Mouse (Mus musculus) hindbrain, postnatal 0 days (tissue): Measurements from ENCODE around the gene Pum2. TPM values are rescaled to one million over a fixed set of nuclear protein-coding genes. Genes with fewer than 3 reads are reported as not detected.

Source experiments
- ATAC-seq: fragments of 200-750 bp; cut with Nextera tagmentation; 2 replicates; pipeline ENCODE4 v1.8.0; 2017; ENCODE audit warnings: mild to moderate bottlenecking, moderate TSS enrichment, moderate library complexity
- DNase-seq: peaks from one replicate; pipeline ENCODE4 v3.0.0-alpha.2; 2015; ENCODE audit warnings: low spot score
- H3K27ac ChIP-seq: fragments of 300-500 bp; sonication (generic); 2 replicates; pipeline ENCODE4 v1.5.1; 2014; ENCODE audit warnings: mild to moderate bottlenecking
- H3K27me3 ChIP-seq: fragments of 300-500 bp; sonication (generic); 2 replicates; pipeline ENCODE4 v1.6.1; 2014; ENCODE audit warnings: low read length, mixed read lengths; ENCODE audit not compliant: insufficient read depth
- H3K36me3 ChIP-seq: fragments of 300-500 bp; sonication (generic); 2 replicates; pipeline ENCODE4 v1.6.1; 2014; ENCODE audit warnings: low read length, mixed read lengths; ENCODE audit not compliant: insufficient read depth
- H3K4me1 ChIP-seq: fragments of 300-500 bp; sonication (generic); 2 replicates; pipeline ENCODE4 v1.6.1; 2014; ENCODE audit warnings: antibody characterized with exemption, low read length, mixed read lengths; ENCODE audit not compliant: insufficient read depth
- H3K4me2 ChIP-seq: fragments of 300-500 bp; sonication (generic); 2 replicates; pipeline ENCODE4 v1.6.1; 2014; ENCODE audit warnings: low read depth, mild to moderate bottlenecking, low read length, moderate library complexity, mixed read lengths
- H3K4me3 ChIP-seq: fragments of 300-500 bp; sonication (generic); 2 replicates; pipeline ENCODE4 v1.5.1; 2014; ENCODE audit warnings: low read length
- H3K9ac ChIP-seq: fragments of 300-500 bp; sonication (generic); replicated peaks from 2 replicates; pipeline ENCODE4 v1.6.1; 2014; ENCODE audit warnings: mild to moderate bottlenecking, low read length, moderate library complexity, mixed read lengths
- H3K9me3 ChIP-seq: fragments of 300-500 bp; sonication (generic); 2 replicates; pipeline ENCODE4 v1.6.1; 2016; ENCODE audit warnings: low read length, mixed read lengths
- CTCF ChIP-seq: IDR thresholded peaks from 2 replicates; pipeline ENCODE4 v1.5.1; 2016; ENCODE audit warnings: antibody characterized with exemption, control low read depth, low read depth
- WGBS: fragments of 180-500 bp; shearing (Covaris S2); extraction: QIAGEN DNeasy Blood & Tissue Kit; methylation state at CpG from one replicate; pipeline ENCODE4 v1.1.7; 2014; 5-methylcytosine and 5-hydroxymethylcytosine counted together
- polyA plus RNA-seq: library from polyadenylated mRNA; unstranded; fragments of >200 nt; fragmentation: Nextera tagmentation; extraction: Ambion mirVana; gene quantifications from 2 replicates; pipeline ENCODE4 v1.2.1, GENCODE M21; 2015
- total RNA-seq: library from RNA; depleted of rRNA; stranded (reverse); fragments of >200 nt; gene quantifications from 2 replicates; pipeline ENCODE4 v1.2.3, GENCODE M21; 2014

Pum2 gene
- total and polyA plus RNA-seq, 2 experiments from 2014 or later = 31.1 to 118 TPM

DNA sequence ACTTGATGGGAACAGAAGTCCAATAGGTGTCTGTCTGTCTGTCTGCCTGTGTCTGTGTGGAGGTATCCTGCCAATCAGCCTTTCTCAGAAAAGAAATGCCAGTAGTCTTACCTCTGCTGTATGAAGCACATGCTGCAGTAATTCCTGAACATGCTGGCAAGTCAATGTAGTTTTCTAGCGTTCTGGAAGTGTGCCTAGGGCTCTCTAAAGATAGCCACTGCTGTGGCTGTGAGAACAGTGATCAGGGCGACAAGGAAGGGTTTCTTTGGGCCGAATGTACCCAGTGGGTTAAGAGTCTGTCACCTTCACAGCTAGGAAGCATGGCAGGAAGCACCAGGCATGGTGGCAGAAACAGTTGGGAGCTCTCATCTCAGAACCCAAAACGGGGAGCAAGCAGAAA, 80.2 kb downstream of the Pum2 start:
- Histone ChIP-seq H3K9me3 (no peaks in the 10 kb centered on the region), H3K4me2 (no peak overlapping the region), H3K4me3 (no peak overlapping the region), H3K9ac (no peak overlapping the region), H3K36me3 (peaks cover 9% of the 10 kb centered on the region; the same call in 1 of the 2 replicates), H3K27ac (no peak overlapping the region), H3K4me1 (no peaks in the 10 kb centered on the region), H3K27me3 (no peaks in the 10 kb centered on the region)
- ATAC-seq = peak; percentile 27; the same call in 1 of the 2 replicates
- 86% methylated on average over 4 of the region's 4 CpGs for WGBS
- no peak for TF ChIP-seq CTCF
- no peak for DNase-seq

DNA sequence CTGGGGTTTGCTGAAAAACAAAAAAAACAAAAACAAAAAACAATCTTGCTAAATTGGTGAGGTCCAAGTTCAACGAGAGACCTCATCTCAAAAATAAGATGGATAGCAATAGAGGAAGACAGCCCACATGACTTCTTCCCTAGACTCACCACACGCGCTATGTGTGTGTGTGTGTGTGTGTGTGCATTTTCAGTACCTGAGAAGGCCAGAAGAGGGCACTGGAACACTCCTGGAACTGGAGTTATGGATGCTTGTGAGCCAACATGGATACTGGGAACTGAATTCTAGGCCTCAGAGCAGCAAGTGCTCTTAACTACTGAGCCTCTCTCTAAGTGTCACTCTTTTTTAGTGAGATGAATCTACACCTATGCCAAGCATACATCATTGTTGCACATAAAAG, 84.1 kb downstream of the Pum2 start:
- Histone ChIP-seq H3K4me1 (no peaks in the 10 kb centered on the region), H3K9ac (no peak overlapping the region), H3K4me3 (no peak overlapping the region), H3K36me3 (no peaks in the 10 kb centered on the region), H3K9me3 (no peaks in the 10 kb centered on the region), H3K27ac (no peak overlapping the region), H3K4me2 (no peak overlapping the region), H3K27me3 (no peaks in the 10 kb centered on the region)
- WGBS = 99% methylated on average over 3 of the region's 3 CpGs
- ATAC-seq = no peak
- peak; percentile 31 for TF ChIP-seq CTCF
- no peak for DNase-seq

DNA sequence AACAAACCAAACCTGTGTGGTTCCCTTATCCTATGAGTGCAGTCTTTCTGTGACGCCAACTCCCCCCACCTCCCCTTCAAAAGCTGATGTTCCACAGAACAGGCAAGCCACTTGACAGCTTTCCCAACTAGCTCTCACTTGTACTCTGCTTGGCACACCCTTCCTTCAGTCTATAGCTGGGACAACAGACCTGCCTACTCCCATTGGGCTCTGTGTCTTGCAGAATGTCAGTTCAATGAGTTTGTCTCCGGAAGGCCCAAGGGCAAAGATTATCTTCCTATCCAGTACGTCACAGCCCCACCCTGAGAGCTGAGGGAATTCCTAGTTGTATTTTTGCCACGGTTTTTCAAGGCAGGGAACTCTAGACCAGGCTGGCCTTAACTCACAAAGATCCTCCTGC, 85.2 kb downstream of the Pum2 start:
- Histone ChIP-seq H3K4me3 (no peak overlapping the region), H3K27me3 (no peaks in the 10 kb centered on the region), H3K36me3 (no peaks in the 10 kb centered on the region), H3K9ac (no peak overlapping the region), H3K4me1 (no peaks in the 10 kb centered on the region), H3K9me3 (no peaks in the 10 kb centered on the region), H3K27ac (no peak overlapping the region), H3K4me2 (no peak overlapping the region)
- ATAC-seq = no peak
- TF ChIP-seq CTCF = no peak
- 81% methylated on average over 4 of the region's 4 CpGs for whole genome bisulfite sequencing
- no peak for DNase-seq

DNA sequence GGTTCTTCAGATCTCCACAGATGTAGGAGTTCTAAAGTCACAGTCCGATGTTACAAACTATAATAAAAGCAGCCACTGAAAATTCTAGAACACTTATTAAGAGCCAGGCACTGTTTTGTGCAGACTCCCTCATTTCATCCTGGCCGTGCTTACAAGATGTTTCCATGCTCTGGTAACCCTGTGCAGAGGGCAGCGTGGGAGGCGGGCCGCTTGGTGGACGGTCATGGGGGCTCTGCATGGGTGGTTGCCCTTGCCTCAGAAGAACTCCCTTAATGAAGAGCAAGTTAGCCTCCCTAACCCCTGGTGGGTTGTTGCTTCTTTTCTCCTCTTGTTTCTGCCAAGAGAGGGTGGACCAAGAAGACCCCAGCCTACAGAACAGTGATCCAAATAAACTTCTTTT, 85.8 kb downstream of the Pum2 start:
- no peak for DNase-seq
- WGBS = 70% methylated on average over 6 of the region's 6 CpGs

DNA sequence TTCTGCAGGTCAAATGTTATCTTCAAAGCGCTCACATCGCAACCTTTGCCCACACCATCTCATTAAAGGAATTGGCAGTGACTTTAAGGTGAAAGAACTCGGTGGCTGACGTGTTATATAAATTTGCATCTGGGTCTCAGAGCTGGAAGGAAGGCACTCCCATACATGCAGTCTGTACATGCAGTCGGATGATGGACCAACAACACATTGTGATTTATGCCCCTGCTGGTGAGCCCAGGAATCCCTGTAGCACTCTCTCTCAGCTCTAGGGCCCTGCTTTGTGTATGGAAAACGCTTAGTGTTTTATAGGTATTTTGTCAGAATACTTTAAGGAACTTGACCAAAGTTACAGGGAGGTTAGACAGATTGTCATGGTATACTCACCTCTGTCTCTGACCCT, 86.6 kb downstream of the Pum2 start:
- WGBS = 87% methylated on average over 6 of the region's 6 CpGs
- H3K4me3 ChIP-seq = no peak overlapping the region

More for the DNA sequence above, 85.8 kb downstream of the Pum2 start:
- ATAC-seq = no peak
- H3K27ac ChIP-seq = no peak overlapping the region
- H3K9ac ChIP-seq = no peak overlapping the region
- no peaks in the 10 kb centered on the region for H3K9me3 ChIP-seq
- H3K27me3 ChIP-seq = no peaks in the 10 kb centered on the region
- no peaks in the 10 kb centered on the region for H3K4me1 ChIP-seq
- H3K4me2 ChIP-seq = no peak overlapping the region
- TF ChIP-seq CTCF = no peak
- H3K36me3 ChIP-seq = no peaks in the 10 kb centered on the region
- H3K4me3 ChIP-seq = no peak overlapping the region

DNA sequence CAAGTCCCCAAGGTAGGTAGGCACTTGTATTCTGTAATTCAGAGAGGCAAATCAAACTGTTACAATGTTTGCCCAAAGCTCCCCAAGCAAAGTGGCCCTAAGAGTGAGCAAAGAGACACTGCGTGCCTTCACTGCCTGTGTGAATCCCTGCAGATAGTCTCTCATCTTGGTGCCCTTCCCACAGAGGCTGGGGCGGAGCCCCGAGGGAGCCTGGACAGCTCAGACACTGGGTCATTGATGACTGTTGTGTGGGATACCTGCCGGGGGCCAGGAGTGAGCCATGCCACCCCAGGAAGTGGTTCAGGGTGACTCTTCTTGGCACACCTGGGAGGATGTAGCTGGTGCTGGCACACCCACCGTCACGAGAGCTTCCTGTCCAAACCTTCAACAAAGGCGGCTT, 87.1 kb downstream of the Pum2 start:
- Histone ChIP-seq H3K27ac (no peak overlapping the region), H3K4me1 (no peaks in the 10 kb centered on the region), H3K27me3 (no peaks in the 10 kb centered on the region), H3K9ac (no peak overlapping the region), H3K4me3 (no peak overlapping the region), H3K4me2 (no peak overlapping the region), H3K9me3 (no peaks in the 10 kb centered on the region), H3K36me3 (no peaks in the 10 kb centered on the region)
- WGBS = 82% methylated on average over 7 of the region's 7 CpGs
- no peak for TF ChIP-seq CTCF
- ATAC-seq = no peak
- DNase-seq = no peak

More for the DNA sequence above, 86.6 kb downstream of the Pum2 start:
- no peaks in the 10 kb centered on the region for H3K36me3 ChIP-seq
- ATAC-seq (no peak), DNase-seq (no peak)
- H3K4me1 ChIP-seq = no peaks in the 10 kb centered on the region
- H3K27ac ChIP-seq = no peak overlapping the region
- H3K9me3 ChIP-seq = no peaks in the 10 kb centered on the region
- no peak for TF ChIP-seq CTCF
- H3K9ac ChIP-seq = no peak overlapping the region
- no peaks in the 10 kb centered on the region for H3K27me3 ChIP-seq
- H3K4me2 ChIP-seq = no peak overlapping the region

DNA sequence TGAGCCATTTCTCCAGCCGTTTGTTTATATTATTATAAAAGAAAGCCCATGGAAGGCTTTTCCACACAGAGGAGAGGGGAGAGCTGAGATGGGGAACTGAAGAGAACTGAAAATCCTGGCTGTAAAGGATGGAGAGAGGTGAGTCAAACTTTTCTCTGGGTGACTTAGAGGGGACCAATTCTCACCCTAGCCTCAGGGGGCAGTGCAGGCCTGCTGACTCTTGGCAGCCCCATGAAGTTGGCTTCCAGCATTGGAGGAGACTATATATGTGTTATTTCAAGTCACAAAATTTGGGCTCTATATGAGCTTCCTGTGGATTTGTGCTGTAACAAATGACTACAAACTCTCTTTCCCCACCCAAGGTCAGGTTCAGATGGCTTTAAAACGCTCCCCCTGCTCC, 88.7 kb downstream of the Pum2 start:
- Histone ChIP-seq H3K4me1 (no peaks in the 10 kb centered on the region), H3K27me3 (no peaks in the 10 kb centered on the region), H3K36me3 (no peaks in the 10 kb centered on the region), H3K27ac (no peak overlapping the region), H3K4me3 (no peak overlapping the region), H3K9me3 (no peaks in the 10 kb centered on the region), H3K4me2 (no peak overlapping the region), H3K9ac (no peak overlapping the region)
- 78% methylated on average over 2 of the region's 2 CpGs for WGBS
- DNase-seq (peak; percentile 22), ATAC-seq (no peak)
- peak; percentile 54 for TF ChIP-seq CTCF
